Mouse (Mus musculus) olfactory bulb, adult 2 months (tissue): ENCODE data around the gene Pts.

Experiments
- CTCF ChIP-seq: fragments of 200-500 bp; IDR thresholded peaks from 2 replicates; pipeline ENCODE4 v1.5.1; 2012; ENCODE audit warnings: low read depth, mild to moderate bottlenecking, low read length, moderate library complexity; ENCODE audit not compliant: insufficient read depth
- POLR2A ChIP-seq: fragments of 200-500 bp; IDR thresholded peaks from 2 replicates; pipeline ENCODE4 v1.6.1; 2012; ENCODE audit warnings: mild to moderate bottlenecking, low read depth, low read length, moderate library complexity; ENCODE audit not compliant: insufficient read depth

DNA sequence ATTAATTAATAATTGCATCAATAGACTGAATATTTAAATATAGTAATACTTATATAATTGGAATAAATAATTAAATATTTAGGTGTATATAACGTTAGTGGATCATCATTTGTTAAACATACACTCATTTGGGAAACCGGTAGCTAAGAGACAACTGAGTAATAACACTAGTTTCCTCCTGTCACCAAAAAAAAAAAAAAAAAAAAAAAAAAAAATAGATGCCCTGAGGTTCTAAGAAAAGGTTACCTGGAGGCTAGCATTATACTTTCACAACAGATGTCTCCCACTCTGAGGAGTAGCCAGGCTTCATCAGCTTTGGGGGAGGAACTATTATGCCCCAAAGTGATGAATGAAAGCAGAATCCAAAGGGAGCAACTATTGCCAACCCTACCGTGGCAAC is 28.7 kb downstream of the Pts start:
- no peak for TF ChIP-seq CTCF
- no peak for TF ChIP-seq POLR2A
